Mouse (Mus musculus) c-Kit-positive CD71-positive TER-119-negative erythroid progenitor cells, embryonic 14.5 days (primary cell): ENCODE data around the gene Bbc3.
"Not testable (repeated sequence)": the region's sequence is repeated elsewhere in the genome, so short reads cannot be mapped to it uniquely, and the experiment has no call there.

Source experiments
- DNase-seq: peaks from one replicate; pipeline ENCODE4 v3.0.0-alpha.2; 2013; ENCODE audit warnings: low read depth

Gene Bbc3

DNA sequence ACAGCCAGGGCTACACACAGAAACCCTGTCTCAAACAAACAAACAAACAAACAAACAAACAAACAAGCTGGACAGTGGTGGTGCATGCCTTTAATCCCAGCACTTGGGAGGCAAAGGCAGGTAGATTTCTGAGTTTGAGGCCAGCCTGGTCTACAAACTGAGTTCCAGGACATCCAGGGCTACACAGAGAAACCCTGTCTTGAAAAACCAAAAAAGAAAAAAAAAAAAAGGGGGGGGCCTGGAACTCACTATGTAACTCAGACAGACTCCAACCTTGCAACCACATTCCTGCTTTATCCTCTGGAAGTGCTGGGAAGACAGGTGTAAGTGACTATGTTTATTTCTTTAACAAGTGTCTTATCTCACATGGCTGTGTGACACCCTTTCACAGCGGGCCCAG is at the start of gene Bbc3:
Gene Bbc3, plus strand, starts transcription at position 301 of the 400 bp plus-strand sequence.
- not testable (repeated sequence) for DNase-seq

DNA sequence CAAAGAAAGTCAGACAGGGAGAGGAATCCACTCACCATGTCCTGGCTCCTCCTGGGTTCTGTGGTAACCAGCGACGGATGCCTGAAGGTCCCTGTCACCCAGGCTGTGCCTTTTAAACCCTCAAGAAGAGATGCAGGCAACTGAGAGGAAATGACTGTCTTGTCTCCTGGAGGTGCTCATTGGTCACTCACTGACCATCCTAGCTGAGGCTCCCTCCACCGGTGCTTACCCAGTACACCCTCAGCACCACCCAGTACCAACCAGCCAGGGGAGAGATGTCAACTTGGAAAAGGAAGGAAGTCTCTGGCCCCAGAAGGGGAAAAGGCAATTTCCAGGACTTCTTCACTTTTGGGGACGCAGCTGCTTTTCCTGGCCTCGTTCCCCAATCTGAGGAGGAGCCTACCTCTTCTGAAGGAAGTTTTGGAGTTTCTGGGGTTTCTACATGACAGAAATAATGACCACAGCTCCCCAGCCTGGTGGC is 49.0 kb upstream of the Bbc3 start, which contains the start of gene C5ar1:
Gene C5ar1, minus strand, starts transcription at position 431 of the 481 bp plus-strand sequence.
- DNase-seq: no peak

DNA sequence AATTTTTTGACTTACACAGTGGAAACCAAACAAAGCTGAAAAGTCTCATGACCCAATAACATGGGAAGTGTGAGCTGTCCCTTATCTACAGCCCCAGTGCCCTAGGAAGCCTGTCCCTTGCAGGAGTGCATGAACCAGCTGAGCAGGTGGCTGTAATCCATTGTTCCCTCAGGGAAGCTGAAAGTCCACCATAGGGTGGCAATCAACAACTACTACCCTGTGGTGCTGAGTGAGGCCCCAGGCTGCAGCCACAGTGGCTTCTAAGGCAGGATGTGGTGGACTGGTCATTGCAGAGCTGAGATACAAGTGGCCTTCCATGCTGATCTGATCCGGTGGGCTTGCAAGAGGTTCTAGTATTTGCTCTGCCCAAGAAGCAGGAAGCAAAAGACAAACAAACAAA is 47.1 kb upstream of the Bbc3 start:
- no peak for DNase-seq

DNA sequence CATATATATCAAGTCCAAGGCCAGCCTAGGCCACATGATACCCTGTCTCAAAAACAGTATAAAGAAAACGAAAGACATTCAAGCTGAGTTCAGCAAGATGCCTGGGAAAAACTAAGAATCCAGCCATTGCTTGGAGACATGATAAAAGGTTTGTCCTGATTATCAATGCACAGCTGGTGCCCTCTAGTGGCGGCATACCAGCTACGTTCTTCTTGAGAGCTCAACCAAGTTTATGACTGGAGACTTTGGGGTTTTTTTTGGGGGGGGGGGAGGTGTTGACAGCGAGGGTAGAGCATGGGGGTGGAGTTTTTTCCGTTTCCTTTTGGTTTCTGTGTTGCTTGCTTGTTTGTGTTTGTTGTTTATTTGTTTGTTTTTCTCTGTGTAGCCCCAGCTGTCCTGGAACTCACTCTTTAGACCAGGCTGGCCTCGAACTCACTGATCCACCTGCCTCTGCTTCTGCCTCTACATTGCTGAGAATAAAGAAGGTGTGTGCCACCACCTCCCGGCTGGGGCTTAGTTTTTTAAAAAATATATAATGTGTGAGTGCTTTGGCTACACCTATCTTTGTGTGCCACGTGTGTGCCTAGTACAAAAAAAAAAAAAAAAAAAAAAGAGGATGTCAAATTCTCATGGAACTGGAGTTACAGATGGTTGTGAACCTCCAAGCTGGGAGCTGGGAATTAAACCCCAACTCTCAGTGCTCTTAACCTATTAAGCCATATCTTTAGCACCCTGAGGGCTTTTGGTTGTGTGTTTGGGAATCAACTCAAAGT is 45.0 kb upstream of the Bbc3 start:
- peak; percentile 83 for DNase-seq

DNA sequence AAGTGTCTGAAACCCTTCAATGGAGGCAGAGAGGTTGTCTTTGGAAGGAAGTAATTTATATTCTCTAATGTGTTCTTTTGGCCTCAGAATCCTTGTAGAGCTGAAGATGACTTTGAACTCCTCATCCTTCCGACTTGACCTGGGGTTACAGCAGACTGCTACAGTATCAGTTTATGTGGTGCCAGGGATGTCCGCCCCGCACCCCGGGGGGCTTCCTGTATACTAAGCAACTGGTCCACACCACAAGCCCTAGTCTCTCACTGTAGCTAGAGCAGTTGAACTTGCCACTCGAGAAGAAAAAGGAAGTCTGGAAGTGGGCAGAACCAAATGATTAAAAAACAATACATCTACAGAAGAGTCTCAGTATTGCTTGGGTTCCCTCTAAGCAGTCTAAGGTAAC is 44.4 kb upstream of the Bbc3 start:
- DNase-seq: no peak

DNA sequence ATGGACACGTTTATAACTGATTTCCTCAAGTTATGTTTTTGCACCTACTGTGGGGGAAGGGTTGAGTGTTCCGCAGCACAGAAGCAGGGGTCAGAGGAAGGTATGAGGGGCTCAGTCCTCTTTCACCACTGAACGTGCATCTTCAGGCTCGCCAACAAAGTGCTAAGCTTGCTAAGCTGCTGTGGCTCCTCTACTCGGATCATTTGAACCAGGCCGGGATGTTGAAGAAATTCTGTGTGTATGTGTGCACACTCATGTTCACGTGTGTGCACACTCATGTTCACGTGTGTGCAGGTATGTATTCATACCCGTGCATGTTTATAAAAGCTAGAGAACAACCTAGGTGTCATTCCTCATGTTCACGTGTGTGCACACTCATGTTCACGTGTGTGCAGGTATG is 42.3 kb upstream of the Bbc3 start:
- no peak for DNase-seq

DNA sequence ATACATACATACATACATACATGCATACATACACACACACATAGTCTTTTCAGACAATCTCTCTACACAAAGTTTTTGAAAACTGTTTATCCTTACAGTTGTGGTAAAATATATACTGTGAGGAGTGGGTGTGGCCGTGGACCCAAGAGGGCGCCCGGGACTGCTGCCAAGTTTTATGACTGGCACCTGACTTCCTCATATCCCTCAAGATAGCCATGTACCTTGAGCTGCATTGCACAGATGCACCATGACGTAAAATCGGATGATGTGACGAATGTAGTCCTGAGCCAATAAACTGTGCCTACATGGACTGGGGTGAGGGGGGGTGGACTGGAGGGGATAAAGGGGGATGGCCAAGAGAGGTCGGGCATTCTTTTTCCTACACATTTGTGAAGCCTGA is 41.6 kb upstream of the Bbc3 start:
- DNase-seq: not testable (repeated sequence)

DNA sequence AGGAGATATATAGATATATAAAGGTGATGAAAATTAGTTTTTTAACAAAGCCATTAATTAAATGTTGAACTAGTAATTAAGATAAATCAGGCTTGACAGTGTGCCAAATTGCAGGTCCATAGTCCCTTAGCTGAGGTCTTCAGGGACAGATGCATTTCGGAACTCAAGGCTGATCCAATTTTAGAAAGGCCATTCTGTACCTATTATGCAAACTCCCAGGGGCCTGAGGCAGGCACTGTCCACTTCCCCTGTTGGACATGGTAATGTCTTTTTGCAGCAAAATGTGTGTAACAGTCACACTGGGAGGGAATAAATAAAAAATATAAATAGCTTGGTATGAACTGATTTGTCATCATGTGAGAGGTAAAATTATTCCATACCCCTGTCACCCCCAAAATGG is 37.1 kb upstream of the Bbc3 start:
- DNase-seq: no peak

DNA sequence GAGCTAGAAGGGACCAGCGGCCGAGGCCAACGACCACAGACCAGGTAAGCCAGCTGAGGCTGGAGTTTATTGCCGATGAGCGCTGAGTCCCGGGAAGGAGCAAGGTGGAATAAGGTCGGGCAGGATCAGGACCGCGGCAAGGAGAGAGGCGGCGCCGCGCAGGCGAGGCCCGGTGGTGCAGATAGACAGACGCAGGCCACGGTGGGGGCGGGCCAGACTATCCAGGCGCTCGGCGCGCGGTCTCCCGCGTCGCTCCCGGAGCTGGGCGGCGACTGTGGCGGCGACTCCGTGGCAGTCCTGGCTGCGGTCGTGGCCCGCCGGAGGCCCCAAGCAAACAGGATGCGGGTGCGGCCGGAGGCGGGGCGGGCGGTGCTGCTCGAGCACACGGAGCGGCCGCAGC is 35.5 kb upstream of the Bbc3 start:
- peak; percentile 70 for DNase-seq

DNA sequence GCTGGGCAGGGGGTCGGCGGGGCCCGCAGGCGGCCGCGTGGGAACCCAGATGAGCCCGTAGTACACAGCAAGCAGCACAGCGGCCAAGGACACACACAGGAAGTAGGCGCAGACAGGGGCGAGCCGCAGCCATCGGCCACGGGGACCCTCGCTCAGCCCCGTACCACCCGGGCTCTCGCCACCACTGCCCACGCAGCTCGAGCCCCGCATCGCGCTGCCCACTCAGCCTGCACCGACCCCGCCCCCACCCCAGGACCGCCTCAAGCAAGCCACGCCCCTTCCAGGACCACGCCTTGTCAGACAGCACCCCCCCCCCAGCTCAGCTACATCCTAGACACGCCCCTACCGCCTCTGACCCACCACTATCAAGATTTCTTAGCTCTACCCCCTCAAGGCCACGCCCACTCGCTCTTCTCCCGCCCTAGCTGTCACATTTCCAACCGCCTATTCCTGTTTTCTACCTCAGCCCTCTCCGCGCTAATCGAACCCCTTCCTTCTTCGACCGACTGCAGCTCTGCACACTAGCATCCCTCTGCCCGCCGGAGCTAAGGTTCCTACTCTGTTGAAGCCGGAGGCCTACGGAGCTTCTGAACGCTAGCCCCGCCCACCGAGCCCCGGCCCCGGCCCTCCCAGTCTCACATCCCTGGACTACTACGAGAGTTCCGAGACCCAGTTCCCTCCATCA is 35.0 kb upstream of the Bbc3 start, which contains the start of gene Inafm1:
Gene Inafm1, minus strand, starts transcription at position 537 of the 685 bp plus-strand sequence.
- peak; percentile 92 for DNase-seq

DNA sequence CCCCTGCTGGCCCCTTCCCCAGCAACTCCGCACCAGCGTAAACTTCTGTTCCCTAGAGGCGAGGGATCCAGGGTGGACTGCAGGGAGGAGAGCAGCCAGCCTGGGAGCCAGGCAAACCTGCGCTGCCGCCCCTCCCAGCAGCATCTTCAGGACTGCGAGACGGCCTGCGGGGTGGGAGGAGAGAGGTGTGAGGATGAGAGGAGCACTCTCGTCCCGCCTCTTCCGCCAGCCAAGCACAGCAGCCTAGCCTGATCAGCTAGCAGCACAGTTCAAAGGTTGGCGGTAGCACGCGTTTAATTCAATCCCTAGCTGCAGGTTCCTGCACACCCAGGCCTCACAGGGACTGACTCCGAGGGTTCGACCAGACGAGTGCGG is 34.4 kb upstream of the Bbc3 start:
- peak; percentile 71 for DNase-seq

DNA sequence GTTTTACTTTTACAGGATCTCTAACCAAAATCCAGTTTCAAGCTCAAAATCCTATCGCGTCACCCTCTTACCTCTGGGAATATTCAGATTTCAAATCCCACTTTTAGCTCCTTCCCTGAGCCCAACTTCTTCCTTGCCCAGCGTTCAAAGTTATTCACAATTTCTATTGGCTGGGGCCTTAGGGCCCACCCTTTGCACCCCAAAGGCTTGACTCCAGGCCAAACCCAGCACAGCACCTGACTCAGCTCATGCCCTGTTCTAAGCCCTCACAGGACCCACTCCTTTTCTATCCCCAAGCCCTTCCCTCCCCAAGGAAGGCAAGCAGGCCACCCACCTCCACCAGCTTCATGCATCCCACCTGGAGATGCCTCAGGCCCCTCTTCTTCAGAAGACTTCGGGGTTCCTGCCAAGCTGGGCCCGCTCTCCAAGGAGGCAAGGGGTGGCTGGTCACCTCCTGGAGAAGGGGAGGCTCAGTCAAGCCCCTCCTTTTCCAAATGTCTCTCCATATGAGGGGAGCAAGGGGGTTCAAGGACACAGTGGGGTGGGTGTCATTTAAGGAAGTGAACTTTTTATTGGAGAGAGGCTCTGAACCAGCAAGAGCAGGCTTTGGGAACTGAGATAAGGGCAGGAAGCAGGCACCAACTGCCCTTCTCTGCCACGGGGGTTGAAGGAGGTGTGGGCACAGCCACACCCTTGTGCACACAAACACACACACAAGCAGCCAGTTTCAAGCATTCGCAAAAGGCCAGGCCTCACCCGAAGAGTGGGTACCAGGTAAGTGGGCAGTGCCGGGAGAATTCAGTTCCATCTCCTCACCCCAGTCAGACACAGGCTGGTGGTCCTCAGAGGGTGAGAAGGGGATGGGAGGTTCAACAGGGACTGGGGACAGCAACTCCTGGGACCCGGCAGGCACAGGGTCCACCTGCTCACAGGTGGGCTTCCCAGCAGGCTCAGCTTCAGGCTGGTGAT is 33.0 kb upstream of the Bbc3 start:
- no peak for DNase-seq

DNA sequence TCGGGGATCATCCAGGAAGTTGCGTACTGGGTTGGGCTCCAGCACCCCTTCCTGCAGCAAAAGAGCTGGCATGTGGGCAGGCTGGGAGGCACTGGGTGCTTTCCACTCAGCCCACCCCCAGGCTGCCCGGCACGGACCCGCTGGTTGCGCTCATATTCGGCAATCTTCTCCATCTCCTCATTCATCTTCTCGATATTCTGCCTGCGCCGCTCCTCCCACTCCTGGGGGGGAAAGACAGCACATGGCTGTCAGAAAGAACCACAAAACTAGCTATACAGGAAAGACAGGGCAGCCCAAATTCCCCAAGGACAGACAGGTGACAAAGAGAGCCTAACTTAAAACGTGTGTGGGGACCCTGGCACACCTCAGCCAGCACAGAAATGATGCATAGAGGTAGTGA is 27.5 kb upstream of the Bbc3 start:
- DNase-seq: no peak

DNA sequence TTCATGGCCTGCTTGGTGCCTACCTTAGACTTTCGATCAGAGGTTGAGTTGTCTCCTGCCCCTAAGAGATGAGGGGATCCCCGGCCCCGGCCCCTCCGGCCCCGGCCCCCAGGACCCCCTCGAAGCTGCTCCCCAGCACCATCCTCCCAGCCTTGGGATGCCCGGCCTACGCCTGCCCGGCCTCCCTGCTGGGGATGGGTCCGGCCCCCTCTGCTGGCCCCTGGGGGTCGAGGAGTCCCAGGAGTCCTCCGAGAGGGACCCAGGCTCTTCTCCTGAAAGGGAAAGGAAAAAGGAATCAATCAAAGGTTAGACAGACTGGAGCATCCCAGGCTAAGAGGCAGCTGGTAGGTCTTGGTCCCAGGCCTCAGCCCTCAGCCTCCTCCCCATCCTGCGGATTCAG is 25.9 kb upstream of the Bbc3 start:
- DNase-seq: no peak

DNA sequence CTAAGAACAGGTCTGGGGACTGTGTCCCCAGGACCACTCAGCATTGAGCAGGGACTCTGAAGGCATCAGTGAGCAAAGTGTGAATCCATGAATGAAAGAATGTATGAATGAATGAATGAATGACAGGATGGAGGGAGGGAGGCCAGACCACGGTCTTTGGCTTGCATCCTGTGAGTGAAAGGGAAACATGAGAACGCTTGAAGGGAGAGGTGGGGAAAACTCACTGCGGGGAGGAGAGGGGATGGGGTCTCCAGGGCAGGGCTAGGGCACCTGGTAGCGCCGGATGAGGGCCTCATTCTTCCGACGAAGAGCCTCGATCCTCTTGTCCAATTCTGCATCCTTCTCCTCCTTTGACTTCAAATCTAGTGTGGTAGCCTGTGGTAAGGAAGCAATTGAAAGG is 24.2 kb upstream of the Bbc3 start:
- DNase-seq: no peak

DNA sequence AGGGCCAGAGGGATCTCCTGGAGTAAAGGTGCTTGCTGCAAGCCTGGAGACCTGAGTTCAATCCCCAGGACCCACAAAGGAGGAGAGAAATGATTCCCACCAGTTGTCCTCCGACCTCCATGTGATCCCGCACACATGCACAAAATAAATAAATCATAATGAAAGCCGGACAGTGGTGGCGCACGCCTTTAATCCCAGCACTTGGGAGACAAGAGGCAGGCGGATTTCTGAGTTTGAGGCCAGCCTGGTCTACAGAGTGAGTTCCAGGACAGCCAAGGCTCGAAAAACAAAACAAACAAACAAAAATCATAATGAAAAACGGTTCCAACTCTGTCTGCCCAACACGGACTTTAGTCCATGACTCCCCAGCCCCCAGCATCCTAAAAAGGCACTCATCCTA is 23.3 kb upstream of the Bbc3 start:
- no peak for DNase-seq

DNA sequence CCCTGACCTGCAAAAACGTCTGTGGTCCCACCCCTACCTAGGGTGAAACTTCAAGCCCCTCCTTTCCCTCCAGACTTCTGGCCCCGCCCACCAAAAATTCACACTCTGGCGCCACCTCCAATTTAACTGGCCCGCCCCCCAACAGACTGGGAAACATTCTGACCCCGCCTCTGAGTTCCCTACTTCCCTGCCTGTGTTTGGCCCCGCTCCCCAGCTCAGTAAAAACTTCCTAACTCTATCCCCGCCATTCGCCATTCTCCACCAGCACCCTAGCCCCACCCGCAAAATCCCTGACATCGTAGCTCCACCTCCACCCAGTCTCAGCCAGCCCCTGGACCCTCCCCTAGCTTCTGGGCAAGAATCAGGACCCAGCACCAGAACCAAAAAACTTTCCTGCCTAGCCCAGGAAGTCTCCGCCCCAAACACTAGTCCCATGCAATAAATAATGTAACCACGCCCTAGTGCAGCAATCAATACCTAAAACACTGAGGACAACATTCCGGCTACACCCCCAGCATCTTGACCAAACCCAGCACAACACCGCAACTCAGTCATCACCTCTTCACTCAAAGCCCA is 22.7 kb upstream of the Bbc3 start:
- DNase-seq: no peak

DNA sequence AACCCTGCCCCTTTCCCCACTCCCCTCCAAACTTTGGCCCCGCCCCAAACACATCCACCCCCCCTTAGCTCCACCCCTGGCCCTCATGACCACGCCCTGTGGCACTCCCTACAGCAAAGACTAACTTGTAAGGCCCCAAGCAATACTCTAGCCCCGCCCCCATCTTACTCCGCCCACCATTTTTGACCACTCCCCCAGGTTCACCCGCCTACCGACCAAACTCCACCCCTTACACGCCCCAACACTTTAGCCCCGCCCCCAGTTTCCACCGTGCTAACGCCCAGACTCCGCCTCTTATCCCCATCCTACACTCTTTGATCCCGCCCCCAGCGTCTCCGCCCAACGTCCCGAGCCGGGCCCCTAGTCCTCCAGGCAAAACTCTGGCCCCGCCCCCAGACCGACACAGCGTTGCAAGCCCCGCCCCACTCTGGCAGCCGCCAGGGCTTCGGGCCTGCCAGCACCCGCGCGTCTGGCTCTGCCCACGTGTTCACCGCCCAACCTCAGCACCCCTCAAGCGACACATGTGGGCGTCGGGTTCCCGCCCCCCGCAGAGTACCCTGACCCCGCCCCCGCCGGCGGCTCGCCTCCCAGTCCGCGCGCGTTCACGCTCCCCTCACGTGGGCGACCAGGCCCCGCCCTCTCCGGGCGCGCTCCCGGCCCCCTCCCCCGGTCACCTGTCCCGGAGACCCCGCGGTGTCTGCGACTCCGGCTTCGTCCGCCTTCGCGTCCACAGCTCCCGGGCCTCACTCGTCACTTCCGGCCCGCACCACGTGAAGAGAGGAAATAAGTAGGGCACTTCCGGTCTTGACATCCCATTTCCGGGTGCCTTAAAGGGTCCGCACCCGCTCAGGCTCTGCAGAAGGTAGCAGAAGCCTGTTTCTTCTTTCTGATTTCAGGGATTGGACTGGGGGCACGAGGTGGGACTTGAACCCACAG is 21.9 kb upstream of the Bbc3 start, which contains the start of gene Ccdc9:
Gene Ccdc9, minus strand, starts transcription at position 770 of the 936 bp plus-strand sequence.
- DNase-seq: peak; percentile 99

DNA sequence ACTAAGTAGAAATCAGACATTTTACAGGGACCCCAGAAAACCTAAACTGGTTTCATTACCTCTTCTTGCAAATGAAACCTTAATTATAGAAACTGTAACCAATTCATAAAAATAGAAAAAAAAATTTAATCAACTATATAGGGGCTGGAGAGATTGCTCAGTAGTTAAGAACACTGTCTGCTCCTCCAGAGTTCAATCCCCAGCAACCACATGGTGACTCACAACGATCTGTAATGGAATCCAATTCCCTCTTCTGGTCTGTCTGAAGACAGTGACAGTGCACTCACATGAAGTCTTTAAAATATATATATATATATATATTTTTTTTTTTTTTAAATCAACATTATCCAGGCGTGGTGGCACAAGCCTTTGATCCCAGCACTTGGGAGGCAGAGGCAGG is 21.2 kb upstream of the Bbc3 start:
- DNase-seq: no peak

DNA sequence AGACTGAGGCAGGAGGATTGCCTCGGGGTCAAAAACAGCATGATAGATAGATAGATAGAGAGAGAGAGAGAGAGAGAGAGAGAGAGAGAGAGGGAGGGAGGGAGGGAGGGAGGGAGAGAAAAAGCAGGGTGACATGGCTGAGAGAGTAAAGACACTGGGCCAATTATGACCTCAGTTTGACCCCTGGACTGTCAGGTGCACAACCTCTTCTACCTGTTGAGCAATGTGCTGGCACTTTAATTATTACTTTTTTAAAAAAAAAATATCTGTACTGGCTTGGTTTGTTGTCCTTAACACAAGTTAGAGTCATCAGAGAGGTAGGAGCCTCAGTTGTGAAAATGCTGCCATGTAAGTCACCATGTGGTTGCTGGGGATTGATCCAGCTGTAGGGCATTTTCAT is 20.4 kb upstream of the Bbc3 start:
- DNase-seq: no peak

DNA sequence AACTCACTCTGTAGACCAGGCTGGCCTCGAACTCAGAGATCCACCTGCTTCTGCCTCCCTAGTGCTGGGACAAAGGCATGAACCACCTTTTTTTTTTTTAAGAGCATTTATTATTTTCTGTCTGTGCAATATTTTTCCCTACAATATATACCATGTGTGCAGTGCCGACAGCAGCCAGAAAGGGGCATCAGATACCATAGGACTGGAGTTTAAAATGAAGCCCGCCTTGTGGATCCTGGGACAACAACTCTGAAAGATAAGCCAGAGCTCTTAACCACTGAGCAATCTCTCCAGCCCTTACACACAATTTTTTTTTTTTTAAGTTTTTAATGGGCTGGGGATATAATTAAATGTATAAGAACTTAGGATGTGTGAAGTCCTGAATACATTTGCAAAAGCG is 13.8 kb upstream of the Bbc3 start:
- DNase-seq: peak; percentile 77
